Mouse (Mus musculus) spleen, adult 18-20 months (tissue): ENCODE results near the gene Gxylt2.

Experiments
- DNase-seq, 2 experiments: peaks; one replicate each; pipeline ENCODE4 v3.0.0; 2022; ENCODE audit warnings: mixed read lengths in 2 of 2

Gxylt2 gene

DNA sequence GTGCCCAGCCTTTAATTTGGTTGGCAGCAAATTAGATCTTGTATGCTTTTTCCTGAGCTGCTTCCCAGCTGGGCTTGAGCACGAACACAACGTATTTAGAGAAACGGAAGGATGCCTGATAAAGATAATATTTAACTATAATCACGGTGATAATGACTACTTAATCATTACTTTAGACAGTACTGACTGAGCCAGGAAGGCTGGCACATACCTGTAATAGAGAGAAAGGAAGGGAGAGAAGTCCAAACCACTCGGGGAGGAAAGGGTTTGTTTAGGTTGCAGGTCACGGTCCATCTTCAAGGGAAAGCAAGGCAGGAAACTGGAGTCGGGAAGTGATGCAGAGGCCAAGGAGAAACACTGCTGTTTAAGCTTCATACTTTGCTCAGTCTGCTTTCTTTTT lies 11.6 kb downstream of the Gxylt2 start:
- DNase-seq = no peak

DNA sequence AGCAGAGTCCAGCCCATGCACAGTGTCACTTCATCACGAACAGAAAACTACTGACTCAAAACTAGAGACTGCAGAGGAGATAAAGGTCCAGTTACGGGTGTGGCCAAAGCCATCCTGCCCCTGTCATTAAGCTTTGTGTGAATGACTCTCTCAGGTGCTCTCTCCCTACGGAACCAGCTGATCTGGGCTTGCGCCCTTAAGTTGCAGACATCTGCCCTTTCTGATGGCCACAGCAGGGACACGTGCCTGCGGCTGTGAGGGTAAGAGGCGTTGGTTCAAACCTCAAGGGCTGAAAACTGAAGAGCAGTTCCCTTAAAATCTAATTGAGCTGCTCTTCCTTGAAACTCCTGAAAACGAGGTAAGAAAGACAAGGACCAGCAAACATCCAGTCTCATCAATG lies 12.3 kb downstream of the Gxylt2 start:
- no peak for DNase-seq

DNA sequence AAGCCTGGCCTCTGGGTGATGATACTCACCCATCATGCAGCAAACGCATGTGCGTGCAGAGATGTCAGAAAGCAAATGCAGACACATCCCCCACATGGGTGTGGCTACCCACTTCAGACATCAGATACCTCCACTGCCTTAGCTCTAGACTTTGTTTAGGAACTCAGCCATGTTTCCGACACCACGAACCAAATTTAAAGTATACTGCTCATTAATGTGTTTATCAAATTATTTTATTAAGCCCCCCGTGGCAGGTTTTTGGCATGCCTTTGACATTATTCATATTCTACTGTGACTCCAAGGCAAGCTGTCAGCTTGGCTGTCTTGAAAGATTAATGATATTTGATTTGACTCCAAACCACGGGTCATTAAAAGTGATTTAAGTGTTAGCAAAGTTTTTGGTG lies 15.6 kb downstream of the Gxylt2 start:
- DNase-seq = no peak

DNA sequence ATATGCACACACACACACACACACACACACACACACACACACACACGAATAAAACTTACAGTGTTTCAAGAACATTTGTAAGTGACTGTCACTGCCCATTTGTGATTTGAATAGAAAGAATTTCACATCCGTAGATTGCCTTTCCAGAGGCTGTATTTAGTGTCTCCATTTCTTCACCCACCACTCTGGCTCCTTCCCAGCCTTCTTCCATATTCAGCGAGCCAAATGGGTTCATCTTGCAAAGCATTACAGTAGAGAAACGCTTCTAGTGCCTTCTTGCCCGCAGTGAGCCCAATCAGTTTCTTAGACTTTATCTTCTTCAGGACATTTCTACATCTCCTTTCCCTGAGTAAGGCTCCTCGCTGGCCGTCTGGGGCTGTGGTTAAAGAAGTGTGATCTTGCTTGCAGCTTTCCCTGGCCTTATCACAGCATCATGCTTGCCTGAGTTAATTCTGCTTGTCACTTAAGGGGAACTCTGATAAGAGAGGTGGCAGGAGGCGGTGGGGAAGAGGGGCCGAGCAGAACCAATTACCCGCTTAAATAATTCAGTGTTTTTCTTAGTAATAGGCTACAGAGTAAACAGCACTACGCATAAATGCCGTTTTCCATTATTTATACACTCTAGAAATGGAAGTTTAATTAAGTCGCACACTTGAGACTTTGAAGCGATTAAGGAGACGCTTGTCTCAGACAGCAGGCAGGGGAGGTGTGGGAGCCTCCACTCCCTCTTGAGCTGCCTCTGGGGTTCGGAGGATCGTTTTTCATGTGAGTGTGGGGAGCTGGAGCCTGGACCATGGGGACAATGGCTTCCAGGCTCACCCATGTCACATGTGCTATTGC lies 16.6 kb downstream of the Gxylt2 start:
- DNase-seq = no peak

DNA sequence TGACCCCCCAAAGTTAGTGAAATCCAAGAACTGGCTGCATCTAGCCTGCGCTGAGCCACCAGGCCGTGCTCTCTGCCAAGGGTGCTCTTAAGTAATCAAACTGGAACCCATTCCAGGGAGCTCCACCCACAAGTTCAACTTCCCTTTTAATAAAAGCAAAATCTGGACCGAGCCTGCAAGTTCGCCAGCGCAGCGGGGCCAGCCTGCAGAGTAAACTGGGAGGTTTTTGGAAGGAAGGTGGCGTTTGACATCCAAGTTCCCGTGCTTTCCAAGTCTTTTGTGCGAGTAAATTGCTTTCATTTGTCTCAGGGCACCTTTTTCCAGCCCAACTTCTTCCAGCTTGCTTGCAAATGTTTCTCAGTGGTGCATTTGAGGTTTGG lies 27.5 kb downstream of the Gxylt2 start:
- no peak for DNase-seq

DNA sequence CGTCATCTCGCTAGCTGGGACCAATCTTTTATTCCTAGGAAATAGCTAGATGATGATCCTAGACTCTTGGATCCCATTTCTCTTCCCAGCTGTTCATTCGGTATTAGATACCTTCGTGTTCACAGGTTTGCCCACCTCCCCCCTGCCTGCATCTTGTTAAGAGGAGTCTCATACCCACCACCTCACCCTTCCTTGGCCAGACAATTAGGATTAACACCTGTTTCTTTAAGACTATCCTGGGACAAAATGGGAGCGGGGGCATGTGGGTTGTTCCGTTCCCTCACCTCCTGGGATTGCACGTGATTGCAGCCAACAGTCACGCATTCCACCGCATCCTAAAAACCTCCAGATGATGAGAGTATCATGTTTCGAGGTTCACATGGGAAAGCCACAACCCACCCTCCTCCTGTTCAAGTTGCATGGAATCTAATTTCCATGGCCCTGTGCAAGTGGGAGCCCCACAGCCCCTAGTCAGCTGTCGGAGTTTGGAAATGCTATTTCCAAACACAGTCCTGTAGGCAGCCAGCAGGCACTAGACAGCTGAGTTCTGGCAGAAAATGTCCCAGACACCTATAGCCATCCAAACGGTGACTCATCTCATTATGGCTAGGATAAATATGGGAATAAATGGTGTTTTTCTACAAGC lies 28.0 kb downstream of the Gxylt2 start:
- no peak for DNase-seq

- no peak for DNase-seq
Observed at GRCm38 (mm10) chr6:100733218-100733617, 28.7 kb downstream of the Gxylt2 start.

DNA sequence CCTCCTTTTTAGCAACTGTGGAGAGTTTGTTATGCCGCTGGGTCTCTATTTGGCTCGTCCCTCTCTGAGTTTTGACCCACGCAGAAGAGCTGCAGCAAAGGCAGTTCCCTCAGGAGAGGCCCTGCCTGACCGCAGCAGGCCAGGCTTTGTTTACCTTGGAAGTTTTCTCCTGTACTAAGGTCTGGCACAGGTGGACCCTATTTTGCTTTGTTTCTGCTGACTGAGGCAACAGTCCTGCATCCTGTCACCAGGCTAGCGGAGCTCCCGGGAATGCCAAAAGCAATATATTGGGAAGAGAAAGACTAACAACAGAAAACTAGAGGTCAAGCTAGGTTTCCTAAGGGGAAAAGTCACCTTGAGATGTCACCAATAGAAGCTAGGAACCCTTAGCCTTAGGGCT lies 29.8 kb downstream of the Gxylt2 start:
- DNase-seq = no peak

- DNase-seq = no peak
Observed at GRCm38 (mm10) chr6:100758431-100759208, 54.1 kb downstream of the Gxylt2 start.

- no peak for DNase-seq
Observed at GRCm38 (mm10) chr6:100767756-100768155, 63.2 kb downstream of the Gxylt2 start.

DNA sequence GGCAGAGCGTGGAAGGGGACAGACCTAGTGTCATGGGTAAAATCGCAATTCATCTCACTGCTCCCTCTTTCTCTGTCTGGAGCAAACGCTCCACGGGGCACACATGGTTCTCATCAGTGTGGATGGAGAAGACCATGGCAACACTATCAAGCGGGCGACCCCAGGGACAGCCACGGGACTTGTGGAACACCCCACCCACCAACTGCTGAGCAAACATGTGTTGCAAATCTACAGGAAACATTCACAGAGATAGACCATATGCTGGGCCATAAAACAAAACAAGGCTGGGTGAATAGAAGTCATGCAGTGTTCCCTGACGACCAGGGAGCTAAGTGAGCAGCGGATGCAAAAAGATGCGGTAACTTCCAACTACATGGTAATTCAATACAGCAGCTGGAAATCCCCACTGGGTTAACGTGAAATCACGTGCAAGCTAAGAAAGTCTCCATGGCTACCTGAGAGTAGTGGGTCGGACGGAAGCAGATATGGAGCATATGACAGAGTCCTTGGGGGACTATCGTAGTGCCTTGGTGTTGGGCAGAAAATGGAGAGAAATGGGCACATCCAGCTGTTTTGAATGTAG lies 71.5 kb downstream of the Gxylt2 start:
- no peak for DNase-seq

DNA sequence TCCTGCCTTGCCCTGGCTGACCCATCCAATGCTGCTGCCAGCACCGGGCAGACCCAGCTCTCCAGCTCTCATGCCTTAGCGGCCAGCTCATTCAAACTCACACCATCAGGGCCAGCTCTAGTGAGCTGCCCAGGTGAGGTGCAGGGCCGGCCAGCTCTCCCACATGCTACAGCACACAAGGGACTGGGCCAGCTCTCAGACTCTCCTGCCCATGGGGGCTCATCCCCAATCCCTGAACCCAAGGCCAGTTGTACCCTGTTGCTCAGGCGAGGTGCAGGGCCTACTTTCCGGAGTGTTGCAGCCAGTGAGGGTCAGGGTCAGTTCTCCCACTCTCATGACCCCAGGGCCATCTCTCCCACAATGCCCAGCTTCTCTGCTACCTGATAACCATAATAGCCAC lies 74.1 kb downstream of the Gxylt2 start:
- no peak for DNase-seq

DNA sequence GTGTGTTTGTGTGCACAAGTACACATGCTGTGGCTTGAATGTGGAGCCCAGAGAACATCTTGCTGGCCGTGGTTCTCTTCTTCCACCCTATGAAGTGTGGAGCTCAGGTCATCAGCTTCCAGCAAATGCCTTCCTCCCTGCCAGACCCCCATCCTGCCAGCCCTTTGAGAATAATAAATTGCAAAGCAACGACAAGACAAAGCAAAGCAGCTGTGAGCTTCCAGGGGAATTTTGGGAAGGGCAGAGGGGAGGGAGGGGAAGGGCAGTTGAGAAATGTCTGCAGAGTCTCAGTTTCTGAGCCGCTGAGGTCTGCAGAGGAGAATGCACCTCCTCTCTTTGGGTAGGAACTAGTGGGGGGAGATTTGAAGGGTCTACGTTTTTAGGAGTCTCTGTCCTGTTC lies 75.9 kb downstream of the Gxylt2 start:
- no peak for DNase-seq

DNA sequence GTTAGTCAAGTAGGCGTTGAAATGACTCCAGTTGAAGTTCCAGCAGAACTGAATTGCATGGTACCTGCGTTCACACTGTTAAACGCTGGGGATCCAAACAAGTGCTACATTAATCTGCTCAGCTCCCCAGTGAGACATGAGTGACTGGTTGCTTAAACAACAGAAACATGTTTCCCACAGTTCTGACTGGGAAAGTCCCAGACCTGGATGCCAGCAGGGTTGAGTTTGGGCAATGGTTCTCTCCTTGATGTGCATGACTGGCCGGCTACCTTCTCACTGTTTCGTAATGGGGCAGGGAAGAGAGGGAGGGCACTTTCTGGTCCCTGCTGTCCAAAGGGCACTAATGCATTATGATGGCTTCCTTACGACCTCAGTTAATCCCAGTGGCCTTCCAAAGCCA lies 77.1 kb downstream of the Gxylt2 start:
- no peak for DNase-seq

- DNase-seq = no peak
Observed at GRCm38 (mm10) chr6:100787726-100788125, 83.2 kb downstream of the Gxylt2 start.

- no peak for DNase-seq
Observed at GRCm38 (mm10) chr6:100789161-100789560, 84.6 kb downstream of the Gxylt2 start.

- no peak for DNase-seq
Observed at GRCm38 (mm10) chr6:100792055-100792659, 87.6 kb downstream of the Gxylt2 start.

GRCm38 (mm10) chr6:100792973-100793769 lies 88.6 kb downstream of the Gxylt2 start:
- DNase-seq = no peak

DNA sequence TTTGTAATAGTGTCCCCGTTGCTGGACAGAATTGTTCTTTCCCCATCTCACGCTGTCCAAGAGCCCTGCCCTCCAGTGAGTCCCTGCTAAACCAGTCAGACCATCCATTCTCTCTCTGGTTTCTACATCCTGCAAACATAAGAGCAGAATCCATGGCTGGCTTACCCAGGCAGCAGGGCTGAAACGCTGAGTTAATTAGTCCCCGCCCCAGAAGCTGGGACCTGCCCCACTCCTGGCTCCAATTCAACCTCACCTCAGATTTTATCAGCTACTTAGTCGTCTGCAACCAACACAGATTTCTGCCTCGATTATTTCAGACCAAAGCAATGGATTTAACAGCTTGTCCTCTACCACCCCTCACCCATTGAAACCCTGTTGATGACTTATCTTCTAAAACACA lies 91.3 kb downstream of the Gxylt2 start:
- no peak for DNase-seq

GRCm38 (mm10) chr6:100799290-100799689 lies 94.8 kb downstream of the Gxylt2 start:
- no peak for DNase-seq

DNA sequence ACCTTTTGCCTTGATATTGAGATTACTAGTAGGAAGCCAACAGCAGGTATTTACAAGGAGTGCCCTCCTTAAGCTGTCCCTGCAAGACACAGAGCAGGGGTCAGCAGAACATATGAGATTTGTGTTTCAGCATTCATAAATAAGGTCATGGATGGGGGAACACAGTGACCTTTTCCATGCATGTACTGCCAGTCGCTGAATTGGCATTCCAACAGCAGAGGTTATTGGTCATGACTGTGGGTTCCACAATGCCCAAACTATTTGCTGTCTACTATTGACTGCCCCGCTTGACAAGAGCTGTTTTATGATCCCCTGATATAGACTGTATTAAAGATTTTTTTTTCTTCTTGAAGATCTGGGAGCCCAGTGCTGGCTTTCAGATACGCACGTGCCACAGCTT lies 95.2 kb downstream of the Gxylt2 start:
- no peak for DNase-seq

GRCm38 (mm10) chr6:100800497-100800955 lies 96.0 kb downstream of the Gxylt2 start:
- DNase-seq = peak; percentile 17
